Mouse (Mus musculus): ENCODE measurements around the gene Upk3b. TPM values are rescaled to one million over a fixed set of nuclear protein-coding genes. Genes with fewer than 3 reads are reported as not detected.
A peak's percentile ranks its signal among the peaks of the same experiment; 100 is the strongest.

Gene Upk3b
- 78.3 and 81.2 TPM in 2 replicates for polyA plus RNA-seq (2016; fragmentation: Nextera tagmentation; extraction: Ambion mirVana)

GRCm38 (mm10) chr5:136038258-136039214, at the start of gene Upk3b:
Gene Upk3b (plus strand): TSS chr5:136038496.
- Histone ChIP-seq H3K4me3 (peak within 1 kb of the TSS; percentile 36), H3K4me1 (peaks cover 19% of the 10 kb centered on the region), H3K36me3 (no peaks in the 10 kb centered on the region), H3K9me3 (no peaks in the 10 kb centered on the region), H3K27me3 (ENCODE audit: insufficient read depth, poor library complexity, severe bottlenecking) (0 out of 2 replicates have a peak, but pooled peaks cover 3% of the 10 kb centered on the region), H3K27ac (peak within 1 kb of the TSS; percentile 73)
- 44% methylated on average over 17 of the region's 17 CpGs for WGBS
- peak; percentile 90 for DNase-seq (ENCODE audit: low spot score)

GRCm38 (mm10) chr5:135990601-135991000, 47.7 kb upstream of the Upk3b start:
- H3K27ac ChIP-seq: no peak overlapping the region

DNA sequence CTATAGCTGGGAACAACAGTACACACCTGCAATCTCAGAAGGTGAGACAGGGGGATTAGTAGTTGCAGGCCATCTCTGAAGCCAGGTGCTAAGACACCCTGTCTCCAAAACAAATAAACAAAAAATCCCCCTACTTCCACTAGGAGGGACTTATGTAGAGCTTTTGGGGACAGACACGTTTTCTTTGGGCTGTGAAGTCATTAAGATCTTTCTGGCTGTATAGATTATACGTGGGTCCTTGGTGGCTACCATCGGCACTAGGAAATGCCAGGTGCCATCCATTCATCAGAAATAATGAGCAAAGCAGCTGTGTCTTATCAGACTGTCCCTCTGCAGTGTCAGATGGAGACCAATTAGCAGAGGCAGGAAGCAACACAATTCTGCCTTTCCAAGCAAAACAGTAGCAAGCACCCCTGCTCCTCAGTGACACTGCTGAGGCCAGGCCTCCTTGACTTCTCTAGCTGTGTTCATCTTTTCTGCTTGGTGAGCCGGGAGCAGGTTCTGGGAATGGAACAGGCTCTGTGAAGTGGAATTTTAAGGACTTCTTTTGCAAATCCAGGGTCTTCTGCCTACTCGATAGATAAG, 44.8 kb upstream of the Upk3b start:
- no peak for DNase-seq (ENCODE audit: low spot score)
- WGBS: 43% methylated on average over 5 of the region's 5 CpGs

More at GRCm38 (mm10) chr5:135990601-135991000, 47.7 kb upstream of the Upk3b start:
- Histone ChIP-seq H3K4me3 (no peak overlapping the region), H3K4me1 (peaks cover 9% of the 10 kb centered on the region), H3K9me3 (no peaks in the 10 kb centered on the region), H3K36me3 (no peaks in the 10 kb centered on the region), H3K27me3 (ENCODE audit: insufficient read depth, poor library complexity, severe bottlenecking) (no peaks in the 10 kb centered on the region)
- 71% methylated on average over 5 of the region's 5 CpGs for WGBS
- DNase-seq (ENCODE audit: low spot score): no peak

DNA sequence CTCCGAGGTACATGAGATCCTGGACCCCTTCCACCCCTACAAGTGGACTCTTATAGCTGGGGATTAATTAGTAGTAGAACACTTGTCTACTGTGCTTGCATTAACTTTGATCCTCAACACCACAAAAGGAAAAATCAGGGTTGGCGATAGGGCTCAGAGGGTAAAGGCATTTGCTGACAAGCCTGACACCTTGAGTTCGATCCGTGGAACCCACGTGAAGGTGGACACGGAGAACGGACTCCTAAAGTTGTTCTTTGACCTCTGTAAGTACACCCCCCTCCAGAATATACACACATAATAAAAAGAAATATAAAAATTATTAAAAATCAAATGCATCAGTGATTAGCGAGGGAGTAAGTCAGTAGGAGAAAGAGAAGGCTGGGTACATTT, 44.0 kb upstream of the Upk3b start:
- Histone ChIP-seq H3K9me3 (no peaks in the 10 kb centered on the region), H3K27ac (peak overlapping the region; percentile 98; the same call in 1 of the 2 replicates), H3K4me3 (peak overlapping the region; percentile 93), H3K27me3 (ENCODE audit: insufficient read depth, poor library complexity, severe bottlenecking) (no peaks in the 10 kb centered on the region), H3K36me3 (peaks cover 30% of the 10 kb centered on the region), H3K4me1 (peaks cover 13% of the 10 kb centered on the region)
- no peak for DNase-seq (ENCODE audit: low spot score)
- 67% methylated on average over 8 of the region's 8 CpGs for WGBS

More for the DNA sequence above, 44.8 kb upstream of the Upk3b start:
- Histone ChIP-seq H3K4me3 (no peak overlapping the region), H3K4me1 (peaks cover 13% of the 10 kb centered on the region), H3K27me3 (ENCODE audit: insufficient read depth, poor library complexity, severe bottlenecking) (no peaks in the 10 kb centered on the region), H3K27ac (no peak overlapping the region), H3K9me3 (no peaks in the 10 kb centered on the region), H3K36me3 (peaks cover 21% of the 10 kb centered on the region)

GRCm38 (mm10) chr5:135994725-135995687, 43.3 kb upstream of the Upk3b start, which contains the start of gene Dtx2:
Gene Dtx2 (plus strand): TSS chr5:135994800.
- peaks cover 13% of the 10 kb centered on the region for H3K4me1 ChIP-seq
- H3K4me3 ChIP-seq: peak within 1 kb of the TSS; percentile 93
- H3K9me3 ChIP-seq: no peaks in the 10 kb centered on the region
- peaks cover 36% of the 10 kb centered on the region for H3K36me3 ChIP-seq
- DNase-seq (ENCODE audit: low spot score): peak; percentile 96
- WGBS: 1% methylated on average over 47 of the region's 47 CpGs
- H3K27me3 ChIP-seq (ENCODE audit: insufficient read depth, poor library complexity, severe bottlenecking): no peaks in the 10 kb centered on the region
- peak within 1 kb of the TSS; percentile 98 for H3K27ac ChIP-seq

DNA sequence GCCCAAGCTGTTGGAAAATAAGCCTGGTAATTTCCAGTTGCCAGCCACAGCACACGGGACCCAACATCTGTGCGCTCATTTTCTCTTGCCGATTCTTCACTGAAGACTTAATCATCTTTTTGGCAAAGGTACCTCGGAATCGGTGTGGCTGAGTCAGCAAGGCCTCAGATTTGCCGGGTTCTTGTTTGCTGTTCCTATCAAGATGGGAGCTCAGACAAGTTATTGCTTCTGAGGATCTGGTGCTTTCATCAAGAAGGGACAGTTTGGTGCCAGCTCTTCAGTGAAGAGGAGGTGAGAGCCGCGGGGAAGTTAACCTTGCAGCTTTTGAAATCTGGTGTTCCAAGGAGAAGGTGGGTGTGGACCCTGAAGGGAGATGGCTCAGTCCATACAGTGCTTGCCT, 42.1 kb upstream of the Upk3b start:
- Histone ChIP-seq H3K9me3 (no peaks in the 10 kb centered on the region), H3K36me3 (peaks cover 45% of the 10 kb centered on the region), H3K4me3 (no peak overlapping the region), H3K27ac (no peak overlapping the region), H3K4me1 (peaks cover 13% of the 10 kb centered on the region), H3K27me3 (ENCODE audit: insufficient read depth, poor library complexity, severe bottlenecking) (no peaks in the 10 kb centered on the region)
- DNase-seq (ENCODE audit: low spot score): no peak
- WGBS: 86% methylated on average over 8 of the region's 8 CpGs

GRCm38 (mm10) chr5:136001222-136001621, 37.1 kb upstream of the Upk3b start:
- no peak for DNase-seq (ENCODE audit: low spot score)
- Histone ChIP-seq H3K4me3 (no peak overlapping the region), H3K4me1 (peaks cover 22% of the 10 kb centered on the region), H3K27me3 (ENCODE audit: insufficient read depth, poor library complexity, severe bottlenecking) (no peaks in the 10 kb centered on the region), H3K27ac (no peak overlapping the region), H3K9me3 (no peaks in the 10 kb centered on the region), H3K36me3 (peaks cover 57% of the 10 kb centered on the region)
- 89% methylated on average over 6 of the region's 6 CpGs for WGBS

GRCm38 (mm10) chr5:136002325-136002724, 36.0 kb upstream of the Upk3b start:
- H3K4me1 ChIP-seq: peaks cover 26% of the 10 kb centered on the region
- H3K27ac ChIP-seq: peak overlapping the region; percentile 83
- H3K27me3 ChIP-seq (ENCODE audit: insufficient read depth, poor library complexity, severe bottlenecking): no peaks in the 10 kb centered on the region
- H3K9me3 ChIP-seq: no peaks in the 10 kb centered on the region
- peaks cover 48% of the 10 kb centered on the region for H3K36me3 ChIP-seq
- DNase-seq (ENCODE audit: low spot score): no peak
- 0 out of 2 replicates have a peak overlapping the region, but pooled peaks have one; percentile 6 for H3K4me3 ChIP-seq
- 66% methylated on average over 2 of the region's 2 CpGs for WGBS

- H3K4me3 ChIP-seq: 0 out of 2 replicates have a peak overlapping the region, but pooled peaks have one; percentile 6
- peaks cover 43% of the 10 kb centered on the region for H3K36me3 ChIP-seq
- no peaks in the 10 kb centered on the region for H3K27me3 ChIP-seq (ENCODE audit: insufficient read depth, poor library complexity, severe bottlenecking)
- DNase-seq (ENCODE audit: low spot score): no peak
- H3K4me1 ChIP-seq: peaks cover 30% of the 10 kb centered on the region
- H3K27ac ChIP-seq: peak overlapping the region; percentile 83
- H3K9me3 ChIP-seq: no peaks in the 10 kb centered on the region
- 13% methylated on average over 3 of the region's 3 CpGs for WGBS
Observed at GRCm38 (mm10) chr5:136002751-136003151, 35.5 kb upstream of the Upk3b start.

DNA sequence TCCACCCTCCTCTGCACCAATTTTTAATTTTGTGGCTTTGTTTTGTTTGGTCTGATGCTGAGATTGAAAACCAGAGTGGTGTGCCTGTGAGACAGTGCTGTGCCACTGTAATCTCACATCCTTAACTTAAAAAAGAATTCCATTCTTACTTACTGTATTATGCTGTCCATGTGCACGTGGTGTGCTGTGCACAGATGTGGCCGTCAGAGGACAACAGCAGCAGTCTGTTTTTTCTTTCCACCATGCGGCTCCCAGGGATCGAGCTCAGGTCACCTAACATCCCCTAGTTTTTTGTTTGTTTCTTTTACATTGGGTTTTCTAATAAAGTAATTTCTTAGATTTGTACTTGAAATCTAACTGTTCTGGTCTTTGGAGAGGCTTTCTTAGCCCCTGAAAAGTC, 33.8 kb upstream of the Upk3b start:
- WGBS: 77% methylated on average over 4 of the region's 4 CpGs
- Histone ChIP-seq H3K27ac (no peak overlapping the region), H3K9me3 (no peaks in the 10 kb centered on the region), H3K4me3 (no peak overlapping the region), H3K27me3 (ENCODE audit: insufficient read depth, poor library complexity, severe bottlenecking) (no peaks in the 10 kb centered on the region), H3K4me1 (peaks cover 38% of the 10 kb centered on the region), H3K36me3 (peaks cover 30% of the 10 kb centered on the region)
- no peak for DNase-seq (ENCODE audit: low spot score)

- Histone ChIP-seq H3K27ac (0 out of 2 replicates have a peak overlapping the region, but pooled peaks have one; percentile 43), H3K27me3 (ENCODE audit: insufficient read depth, poor library complexity, severe bottlenecking) (no peaks in the 10 kb centered on the region), H3K36me3 (peaks cover 33% of the 10 kb centered on the region), H3K4me1 (peaks cover 30% of the 10 kb centered on the region), H3K4me3 (no peak overlapping the region), H3K9me3 (no peaks in the 10 kb centered on the region)
- 66% methylated on average over 7 of the region's 7 CpGs for WGBS
- DNase-seq (ENCODE audit: low spot score): no peak
Observed at GRCm38 (mm10) chr5:136007745-136008144, 30.6 kb upstream of the Upk3b start.

GRCm38 (mm10) chr5:136014877-136015276, 23.4 kb upstream of the Upk3b start:
- H3K4me3 ChIP-seq: peak overlapping the region; percentile 23; the same call in 1 of the 2 replicates
- no peaks in the 10 kb centered on the region for H3K9me3 ChIP-seq
- DNase-seq (ENCODE audit: low spot score): peak; percentile 86
- peaks cover 42% of the 10 kb centered on the region for H3K36me3 ChIP-seq
- peak overlapping the region; percentile 57 for H3K27ac ChIP-seq
- no peaks in the 10 kb centered on the region for H3K27me3 ChIP-seq (ENCODE audit: insufficient read depth, poor library complexity, severe bottlenecking)
- WGBS: 65% methylated on average over 10 of the region's 10 CpGs
- peaks cover 40% of the 10 kb centered on the region for H3K4me1 ChIP-seq

Measured in heart, embryonic 10.5 days (tissue).